Mouse (Mus musculus) embryonic facial prominence, embryonic 13.5 days (tissue): ENCODE data around the gene Slc38a4. TPM values are rescaled to one million over a fixed set of nuclear protein-coding genes. Genes with fewer than 3 reads are reported as not detected.

ENCODE experiments used
- ATAC-seq: fragments of 200-750 bp; cut with Nextera tagmentation; 2 replicates; pipeline ENCODE4 v1.8.0; 2017; ENCODE audit warnings: low read depth; ENCODE audit not compliant: insufficient number of reproducible peaks, insufficient read depth, low FRiP score, low TSS enrichment
- H3K27ac ChIP-seq: fragments of 300-500 bp; sonication (generic); 2 replicates; pipeline ENCODE4 v1.5.1; 2015; ENCODE audit warnings: moderate library complexity, mild to moderate bottlenecking, inconsistent platforms
- H3K27me3 ChIP-seq: fragments of 300-500 bp; sonication (generic); 2 replicates; pipeline ENCODE4 v1.6.1; 2015; ENCODE audit warnings: mild to moderate bottlenecking, inconsistent platforms
- H3K36me3 ChIP-seq: fragments of 300-500 bp; sonication (generic); 2 replicates; pipeline ENCODE4 v1.6.1; 2015; ENCODE audit warnings: mild to moderate bottlenecking, inconsistent platforms
- H3K4me1 ChIP-seq: fragments of 300-500 bp; sonication (generic); 2 replicates; pipeline ENCODE4 v1.6.1; 2015; ENCODE audit warnings: inconsistent platforms
- H3K4me2 ChIP-seq: fragments of 300-500 bp; sonication (generic); 2 replicates; pipeline ENCODE4 v1.6.1; 2015; ENCODE audit warnings: moderate library complexity, mild to moderate bottlenecking, inconsistent platforms
- H3K4me3 ChIP-seq: fragments of 300-500 bp; sonication (generic); 2 replicates; pipeline ENCODE4 v1.5.1; 2015; ENCODE audit warnings: mild to moderate bottlenecking, inconsistent platforms
- H3K9ac ChIP-seq: fragments of 300-500 bp; sonication (generic); 2 replicates; pipeline ENCODE4 v1.6.1; 2015; ENCODE audit warnings: mild to moderate bottlenecking, inconsistent platforms
- H3K9me3 ChIP-seq: fragments of 300-500 bp; sonication (generic); 2 replicates; pipeline ENCODE4 v1.6.1; 2016; ENCODE audit warnings: inconsistent platforms
- WGBS: fragments of 180-500 bp; shearing (Covaris S2); methylation state at CpG from one replicate; pipeline ENCODE4 v1.1.7; 2015; ENCODE audit warnings: mixed read lengths; 5-methylcytosine and 5-hydroxymethylcytosine counted together
- polyA plus RNA-seq: library from polyadenylated mRNA; unstranded; fragments of >200 nt; fragmentation: Nextera tagmentation; extraction: Ambion mirVana; gene quantifications from 2 replicates; pipeline ENCODE4 v1.2.1, GENCODE M21; 2015

The Slc38a4 gene
- polyA plus RNA-seq, 1 experiment from 2014 or later, result 46.9 TPM

- H3K27ac ChIP-seq, result no peak overlapping the region
- H3K4me2 ChIP-seq, result no peak overlapping the region
- H3K4me1 ChIP-seq, result no peaks in the 10 kb centered on the region
- H3K27me3 ChIP-seq, result no peaks in the 10 kb centered on the region
- no peaks in the 10 kb centered on the region for H3K9me3 ChIP-seq
- no peak for ATAC-seq
- WGBS, result 54% methylated on average over 8 of the region's 8 CpGs
- no peak overlapping the region for H3K4me3 ChIP-seq
- no peaks in the 10 kb centered on the region for H3K36me3 ChIP-seq
- H3K9ac ChIP-seq, result no peak overlapping the region
These were observed 70.1 kb downstream of the Slc38a4 start for GRCm38 (mm10) chr15:96985618-96986017.

- H3K4me3 ChIP-seq, result no peak overlapping the region
- H3K27ac ChIP-seq, result peak overlapping the region; percentile 58
- no peaks in the 10 kb centered on the region for H3K4me1 ChIP-seq
- H3K27me3 ChIP-seq, result no peaks in the 10 kb centered on the region
- H3K4me2 ChIP-seq, result no peak overlapping the region
- no peaks in the 10 kb centered on the region for H3K9me3 ChIP-seq
- WGBS, result 69% methylated on average over 13 of the region's 13 CpGs
- no peak overlapping the region for H3K9ac ChIP-seq
- no peak for ATAC-seq
- no peaks in the 10 kb centered on the region for H3K36me3 ChIP-seq
These were observed 72.0 kb downstream of the Slc38a4 start for GRCm38 (mm10) chr15:96983581-96984330.

- H3K36me3 ChIP-seq, result no peaks in the 10 kb centered on the region
- no peak overlapping the region for H3K27ac ChIP-seq
- no peaks in the 10 kb centered on the region for H3K27me3 ChIP-seq
- WGBS, result 73% methylated on average over 9 of the region's 9 CpGs
- 0 out of 2 replicates have a peak, but pooled peaks have one; percentile 56 for ATAC-seq
- H3K9ac ChIP-seq, result no peak overlapping the region
- no peak overlapping the region for H3K4me2 ChIP-seq
- no peaks in the 10 kb centered on the region for H3K9me3 ChIP-seq
- peaks cover 8% of the 10 kb centered on the region for H3K4me1 ChIP-seq
- no peak overlapping the region for H3K4me3 ChIP-seq
These were observed 80.6 kb downstream of the Slc38a4 start for GRCm38 (mm10) chr15:96975125-96975524.

DNA sequence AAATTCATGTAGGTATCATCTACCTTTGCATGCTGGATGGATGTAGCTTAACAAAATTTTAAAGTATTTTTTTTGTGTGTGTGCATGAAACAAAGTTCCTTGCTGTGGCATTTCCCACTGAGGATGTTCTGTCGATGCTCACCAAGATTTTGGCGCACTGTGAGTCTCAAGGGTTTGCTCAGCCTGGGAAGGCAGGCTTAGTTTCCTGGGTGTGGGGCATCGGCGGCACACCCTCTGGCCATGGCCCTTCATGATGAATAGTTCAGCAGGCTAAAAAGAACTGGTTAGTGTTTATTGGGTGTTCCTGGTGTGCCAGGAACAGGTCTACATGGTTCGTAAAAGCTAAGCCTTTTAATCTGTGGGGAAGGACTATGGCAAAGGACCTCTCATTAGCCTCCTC is 81.6 kb downstream of the Slc38a4 start:
- Histone ChIP-seq H3K27me3 (no peaks in the 10 kb centered on the region), H3K36me3 (no peaks in the 10 kb centered on the region), H3K4me2 (no peak overlapping the region), H3K4me1 (peaks cover 11% of the 10 kb centered on the region), H3K9me3 (no peaks in the 10 kb centered on the region), H3K27ac (no peak overlapping the region), H3K9ac (no peak overlapping the region), H3K4me3 (no peak overlapping the region)
- ATAC-seq, result no peak
- WGBS, result 94% methylated on average over 5 of the region's 5 CpGs

DNA sequence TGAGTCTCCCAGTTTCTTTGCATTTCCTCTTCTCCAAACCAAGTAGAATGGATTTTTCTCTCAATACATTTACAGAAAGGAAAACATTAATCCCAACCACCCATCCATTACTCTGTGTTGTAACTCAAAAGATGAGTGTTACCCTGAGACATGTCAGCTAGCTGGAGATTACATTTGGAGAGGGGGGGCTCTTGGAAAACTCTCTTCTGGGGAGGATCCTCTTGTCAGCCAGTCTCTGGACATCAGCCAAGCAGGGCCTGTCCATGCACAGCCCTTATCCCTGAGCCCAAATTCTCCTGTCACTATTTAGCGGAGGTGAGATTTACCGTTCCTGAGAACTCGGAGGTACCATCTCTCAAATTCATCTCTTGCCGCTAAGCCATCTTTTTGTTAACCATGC is 82.4 kb downstream of the Slc38a4 start:
- WGBS, result 78% methylated on average over 4 of the region's 4 CpGs
- Histone ChIP-seq H3K4me1 (peaks cover 11% of the 10 kb centered on the region), H3K9ac (no peak overlapping the region), H3K4me2 (no peak overlapping the region), H3K36me3 (no peaks in the 10 kb centered on the region), H3K4me3 (no peak overlapping the region), H3K9me3 (no peaks in the 10 kb centered on the region), H3K27ac (no peak overlapping the region), H3K27me3 (no peaks in the 10 kb centered on the region)
- ATAC-seq, result no peak

DNA sequence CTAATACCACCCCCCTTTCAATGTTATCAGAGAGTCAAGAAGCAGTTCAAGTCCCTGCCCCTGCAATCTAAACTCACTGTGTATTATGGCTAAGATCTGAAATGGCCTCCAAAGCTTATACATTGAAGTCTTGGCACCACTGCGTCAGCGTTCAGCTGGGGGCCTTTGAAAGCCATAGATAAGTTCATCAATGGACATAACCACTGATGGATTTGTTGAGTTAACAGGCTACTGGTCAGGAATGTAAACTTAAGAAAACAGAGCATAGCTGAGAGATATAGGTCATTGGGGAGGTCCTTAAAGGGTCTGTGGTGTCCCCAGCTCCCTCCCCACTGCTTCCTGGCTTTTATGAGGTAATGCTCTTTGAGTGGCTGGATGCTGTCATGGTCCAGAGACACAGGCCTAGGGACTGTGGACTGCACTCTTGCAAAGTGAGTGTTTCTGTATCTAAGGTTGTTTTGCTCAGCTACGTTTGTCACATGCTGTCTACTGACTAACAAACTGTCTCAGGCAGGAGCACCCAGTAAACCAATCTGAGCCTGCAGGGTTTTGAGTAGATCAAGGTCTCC is 83.0 kb downstream of the Slc38a4 start:
- no peak for ATAC-seq
- H3K27me3 ChIP-seq, result no peaks in the 10 kb centered on the region
- WGBS, result 92% methylated on average over 3 of the region's 3 CpGs
- no peak overlapping the region for H3K4me3 ChIP-seq
- no peaks in the 10 kb centered on the region for H3K9me3 ChIP-seq
- H3K9ac ChIP-seq, result no peak overlapping the region
- H3K4me2 ChIP-seq, result no peak overlapping the region
- no peaks in the 10 kb centered on the region for H3K36me3 ChIP-seq
- peaks cover 11% of the 10 kb centered on the region for H3K4me1 ChIP-seq
- no peak overlapping the region for H3K27ac ChIP-seq

- WGBS, result 87% methylated on average over 9 of the region's 9 CpGs
- H3K4me2 ChIP-seq, result no peak overlapping the region
- no peaks in the 10 kb centered on the region for H3K27me3 ChIP-seq
- H3K9ac ChIP-seq, result no peak overlapping the region
- no peaks in the 10 kb centered on the region for H3K9me3 ChIP-seq
- peaks cover 11% of the 10 kb centered on the region for H3K4me1 ChIP-seq
- H3K36me3 ChIP-seq, result no peaks in the 10 kb centered on the region
- H3K4me3 ChIP-seq, result no peak overlapping the region
- ATAC-seq, result no peak
- no peak overlapping the region for H3K27ac ChIP-seq
These were observed 83.8 kb downstream of the Slc38a4 start for GRCm38 (mm10) chr15:96971906-96972305.

DNA sequence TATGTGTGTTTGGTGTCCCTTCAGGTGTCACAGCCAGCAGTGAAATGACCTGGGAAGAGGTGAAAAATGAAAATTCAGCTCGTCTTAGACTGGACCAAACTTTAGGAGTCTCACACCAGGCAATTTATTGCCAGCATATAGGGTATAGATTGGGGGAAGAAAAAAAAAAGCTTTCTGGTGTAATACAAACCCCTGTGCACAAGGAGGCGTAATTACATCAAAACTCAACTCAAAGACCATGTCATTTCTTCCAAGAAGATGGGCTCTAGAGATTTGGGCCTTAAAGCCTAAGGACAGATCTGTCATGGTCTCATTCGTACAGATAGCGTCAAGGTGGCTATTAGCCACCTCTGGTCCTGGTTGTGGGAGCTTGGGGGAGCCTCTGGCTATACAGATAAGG is 86.0 kb downstream of the Slc38a4 start:
- ATAC-seq, result no peak
- H3K9ac ChIP-seq, result no peak overlapping the region
- H3K4me3 ChIP-seq, result no peak overlapping the region
- no peak overlapping the region for H3K4me2 ChIP-seq
- H3K27me3 ChIP-seq, result no peaks in the 10 kb centered on the region
- WGBS, result 64% methylated on average over 4 of the region's 4 CpGs
- no peaks in the 10 kb centered on the region for H3K9me3 ChIP-seq
- H3K36me3 ChIP-seq, result no peaks in the 10 kb centered on the region
- H3K27ac ChIP-seq, result 0 out of 2 replicates have a peak overlapping the region, but pooled peaks have one; percentile 7
- H3K4me1 ChIP-seq, result peaks cover 11% of the 10 kb centered on the region

DNA sequence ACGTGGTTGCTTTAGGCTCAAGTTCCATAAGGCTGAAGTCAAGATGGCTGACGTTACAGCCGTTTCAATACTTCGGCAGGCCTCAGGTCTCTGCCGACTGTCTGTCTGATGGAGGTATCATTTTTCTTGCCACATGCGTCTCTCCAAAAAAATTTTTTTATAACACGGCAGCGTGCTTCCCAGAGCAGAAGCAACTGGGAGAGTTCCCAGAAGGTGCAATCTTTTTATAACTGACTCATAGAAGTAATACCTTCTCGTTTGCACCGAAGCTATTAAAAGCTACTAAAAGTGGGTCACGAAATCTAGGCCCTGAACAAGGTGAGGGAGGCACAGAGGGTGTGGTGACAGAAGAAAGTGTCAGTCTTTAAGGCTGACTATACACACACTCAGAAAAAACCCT is 87.0 kb downstream of the Slc38a4 start:
- Histone ChIP-seq H3K9ac (no peak overlapping the region), H3K9me3 (no peaks in the 10 kb centered on the region)
- 82% methylated on average over 11 of the region's 11 CpGs for WGBS

GRCm38 (mm10) chr15:96966326-96966725 is 89.4 kb downstream of the Slc38a4 start:
- no peak overlapping the region for H3K4me3 ChIP-seq
- no peak for ATAC-seq
- H3K36me3 ChIP-seq, result no peaks in the 10 kb centered on the region
- no peaks in the 10 kb centered on the region for H3K27me3 ChIP-seq
- peaks cover 30% of the 10 kb centered on the region for H3K4me1 ChIP-seq
- no peaks in the 10 kb centered on the region for H3K9me3 ChIP-seq
- WGBS, result 86% methylated on average over 3 of the region's 3 CpGs
- H3K27ac ChIP-seq, result no peak overlapping the region
- no peak overlapping the region for H3K9ac ChIP-seq
- no peak overlapping the region for H3K4me2 ChIP-seq

More for the DNA sequence above, 87.0 kb downstream of the Slc38a4 start:
- no peak for ATAC-seq
- Histone ChIP-seq H3K4me3 (no peak overlapping the region), H3K27me3 (no peaks in the 10 kb centered on the region), H3K4me1 (peaks cover 21% of the 10 kb centered on the region), H3K27ac (no peak overlapping the region), H3K4me2 (no peak overlapping the region), H3K36me3 (no peaks in the 10 kb centered on the region)

DNA sequence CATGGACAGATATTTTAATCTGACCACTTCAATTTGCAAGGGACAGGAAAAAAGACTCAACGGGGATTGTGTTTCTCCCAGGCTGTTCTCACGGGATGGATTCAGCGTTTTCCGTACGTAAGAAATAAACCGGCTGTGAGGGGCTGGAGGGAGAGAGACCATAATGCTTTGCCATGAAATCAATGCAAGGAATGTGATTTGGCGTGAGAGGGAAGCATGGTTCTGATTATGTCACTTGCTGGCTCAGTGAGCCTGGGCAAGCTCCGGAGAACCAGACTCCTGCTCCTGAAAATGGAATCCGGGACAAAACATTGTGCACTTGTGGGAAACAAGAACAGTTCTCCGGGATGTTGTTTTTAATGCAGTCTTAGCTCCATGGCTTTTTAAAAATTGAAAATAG is 92.0 kb downstream of the Slc38a4 start:
- peak overlapping the region; percentile 51 for H3K4me2 ChIP-seq
- peaks cover 20% of the 10 kb centered on the region for H3K4me1 ChIP-seq
- H3K27ac ChIP-seq, result peak overlapping the region; percentile 81
- 13% methylated on average over 10 of the region's 10 CpGs for WGBS
- peak overlapping the region; percentile 13 for H3K4me3 ChIP-seq
- no peaks in the 10 kb centered on the region for H3K36me3 ChIP-seq
- 0 out of 2 replicates have a peak overlapping the region, but pooled peaks have one; percentile 32 for H3K9ac ChIP-seq
- no peaks in the 10 kb centered on the region for H3K27me3 ChIP-seq
- H3K9me3 ChIP-seq, result no peaks in the 10 kb centered on the region
- ATAC-seq, result no peak

DNA sequence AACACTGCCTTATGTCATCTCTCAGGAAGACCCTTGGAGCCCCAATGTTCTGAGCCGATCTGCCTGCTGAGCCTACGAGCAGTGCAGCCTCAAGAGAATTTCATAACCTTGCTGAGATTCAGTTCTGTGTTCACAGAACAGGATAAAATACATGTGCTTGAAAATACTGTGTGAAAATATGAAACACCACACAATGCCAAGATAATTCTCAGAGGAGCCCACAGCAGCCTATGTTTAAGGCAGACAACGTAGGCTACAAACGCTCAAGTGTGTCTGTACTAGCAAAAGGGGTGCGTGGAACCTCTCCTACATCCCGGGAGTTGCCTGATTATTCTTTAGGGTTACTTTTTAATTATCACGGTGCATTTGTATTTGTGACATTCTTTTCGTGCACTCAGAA is 92.4 kb downstream of the Slc38a4 start:
- H3K4me1 ChIP-seq, result peaks cover 20% of the 10 kb centered on the region
- 0 out of 2 replicates have a peak overlapping the region, but pooled peaks have one; percentile 32 for H3K9ac ChIP-seq
- no peaks in the 10 kb centered on the region for H3K36me3 ChIP-seq
- peak overlapping the region; percentile 51 for H3K4me2 ChIP-seq
- WGBS, result 31% methylated on average over 8 of the region's 8 CpGs
- peak overlapping the region; percentile 81 for H3K27ac ChIP-seq
- no peaks in the 10 kb centered on the region for H3K27me3 ChIP-seq
- H3K4me3 ChIP-seq, result peak overlapping the region; percentile 13
- no peaks in the 10 kb centered on the region for H3K9me3 ChIP-seq
- no peak for ATAC-seq
